Mouse (Mus musculus) kidney, adult 2 months (tissue): ENCODE measurements at regions not wholly inside any gene's neighbourhood (a gene's known extent, or its start where the extent isn't known, plus 50 kb on each side); places are given as distances from the start of the nearest gene placed in this dataset.

Experiments
- CTCF ChIP-seq: fragments of 200-500 bp; conservative IDR thresholded peaks from 2 replicates; pipeline ENCODE4 v1.5.1; 2011; ENCODE audit warnings: low read depth, mild to moderate bottlenecking, control low read depth, low read length, moderate library complexity, mixed read lengths; ENCODE audit not compliant: insufficient read depth, insufficient read length
- POLR2A ChIP-seq: fragments of 200-500 bp; IDR thresholded peaks from one replicate; pipeline ENCODE4 v1.6.1; 2011; ENCODE audit warnings: low read depth, low read length, control low read depth

DNA sequence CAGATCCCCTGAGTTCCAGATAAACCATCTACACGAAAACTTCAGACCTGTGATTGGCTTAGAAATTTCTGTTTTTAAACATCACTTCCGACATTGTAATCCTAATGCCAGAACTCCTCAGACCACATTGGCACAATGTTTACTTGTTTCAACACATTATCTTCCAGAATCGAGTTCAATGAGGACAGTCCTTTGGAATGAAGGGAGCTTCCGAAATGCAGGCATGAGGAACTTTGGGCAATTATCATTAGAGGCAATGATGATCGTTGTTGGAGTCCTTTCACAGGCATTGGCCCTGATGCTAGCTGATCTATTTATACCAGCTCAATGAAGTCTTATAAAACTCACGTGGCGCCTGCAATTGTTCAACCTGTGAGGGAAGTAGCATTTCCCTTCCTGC is 258.4 kb upstream of the Maf start:
- no peak for TF ChIP-seq POLR2A
- TF ChIP-seq CTCF = no peak
